Mouse (Mus musculus) central nervous system, embryonic 18 days (tissue): Measurements from ENCODE around the gene Cyp19a1. TPM values are rescaled to one million over a fixed set of nuclear protein-coding genes. Genes with fewer than 3 reads are reported as not detected.

Source experiments
- polyA plus RNA-seq: library from polyadenylated mRNA; depleted of rRNA; stranded (reverse); fragments of >200 nt; gene quantifications from 2 replicates; pipeline ENCODE4 v1.2.3, GENCODE M21; 2012; rRNA removed

Cyp19a1 gene
- polyA plus RNA-seq, result 0.23 and 0.40 TPM in 2 replicates

DNA sequence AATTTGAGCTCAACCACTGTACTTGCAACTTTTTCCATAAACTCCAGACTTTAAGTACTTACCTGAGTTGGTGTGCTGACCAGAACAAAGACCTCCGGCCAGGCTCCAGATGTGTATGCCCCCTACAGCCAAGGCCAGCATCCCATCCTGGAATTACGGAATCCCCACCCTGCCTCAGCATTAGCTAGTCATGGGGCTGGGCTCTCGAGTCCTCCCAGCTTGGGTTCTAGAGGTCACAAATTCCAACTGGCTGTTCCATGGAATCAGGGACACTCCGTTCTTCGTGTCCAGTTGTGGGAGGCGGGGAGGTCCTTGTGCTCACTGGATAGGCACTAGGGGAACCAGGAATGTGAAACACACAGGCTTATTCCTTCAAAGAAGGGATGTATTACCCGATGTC, at the start of gene Cyp19a1:
TSS of gene Cyp19a1 (minus strand) at position 101 of the 400 bp plus-strand sequence.

DNA sequence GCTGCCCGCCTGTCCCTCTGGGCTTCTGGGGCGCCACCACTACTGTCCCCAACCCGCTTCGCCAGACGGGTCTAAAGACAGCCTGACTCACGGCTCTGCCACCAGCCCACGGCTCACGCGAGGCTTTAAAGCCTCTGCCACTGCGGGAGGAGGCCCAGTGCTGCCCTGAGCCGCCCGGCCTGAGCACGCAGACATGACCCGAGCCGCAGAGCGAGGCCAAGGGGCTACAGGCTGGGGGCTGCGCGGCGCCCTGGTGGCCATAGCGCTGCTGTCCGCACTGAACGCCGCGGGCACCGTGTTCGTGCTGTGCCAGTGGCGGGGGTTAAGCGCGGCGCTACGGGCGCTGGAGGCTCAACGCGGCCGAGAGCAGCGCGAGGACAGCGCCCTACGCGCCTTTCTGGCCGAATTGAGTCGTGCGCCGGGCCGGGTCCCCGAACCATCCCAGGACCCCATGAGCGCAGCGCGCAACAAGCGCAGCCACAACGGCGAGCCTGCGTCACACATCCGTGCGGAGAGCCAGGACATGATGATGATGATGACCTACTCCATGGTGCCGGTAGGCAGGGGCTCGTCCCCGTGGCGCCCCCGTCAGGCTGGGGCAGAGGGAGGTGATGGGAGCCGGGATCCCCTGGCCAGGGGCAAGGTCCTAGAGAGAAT, 18.5 kb upstream of the Cyp19a1 start, which contains the start of gene Gldn:
TSS of gene Gldn (plus strand) at position 156 of the 657 bp plus-strand sequence.

Other genes starting within 250 kb of the Cyp19a1 start
- 1.1 and 1.2 TPM in 2 replicates for gene Tnfaip8l3, start 199.7 kb downstream of the Cyp19a1 start, polyA plus RNA-seq
- 0.36 and 0.53 TPM in 2 replicates for gene Gldn, start 18.4 kb upstream of the Cyp19a1 start, polyA plus RNA-seq
- gene Dmxl2, start 233.5 kb upstream of the Cyp19a1 start, polyA plus RNA-seq, result 71.9 and 80.5 TPM in 2 replicates